Mouse (Mus musculus): ENCODE results near the gene Gm9732.
"Not testable (repeated sequence)": the region's sequence is repeated elsewhere in the genome, so short reads cannot be mapped to it uniquely, and the experiment has no call there.

- TF ChIP-seq EP300 (IDR thresholded peaks at IDR 0.05; ENCODE audit: insufficient read depth, low read depth, low read length); POLR2A (IDR thresholded peaks at IDR 0.05; ENCODE audit: insufficient read depth, low read depth, low read length); CTCF (IDR thresholded peaks at IDR 0.05): not testable (repeated sequence)
Measured at GRCm38 (mm10) chr14:43278681-43279080, 3.8 kb downstream of the Gm9732 start.

Measured in heart, adult 2 months (tissue).